Mouse (Mus musculus) liver, adult 2 months (tissue): ENCODE data around the gene Gemin5. TPM values are rescaled to one million over a fixed set of nuclear protein-coding genes. Genes with fewer than 3 reads are reported as not detected.

Source experiments
- DNase-seq: peaks from one replicate; pipeline ENCODE4 v3.0.0-alpha.2; 2011; ENCODE audit warnings: low read depth, low spot score; ENCODE audit errors: extremely low read depth
- H3K27ac ChIP-seq: fragments of 200-500 bp; replicated peaks from 2 replicates; pipeline ENCODE4 v1.5.1; 2012; ENCODE audit warnings: low read depth, mild to moderate bottlenecking, control low read depth, inconsistent platforms, low read length; ENCODE audit not compliant: insufficient read depth
- H3K27me3 ChIP-seq: fragments of 200-500 bp; 2 replicates; pipeline ENCODE4 v1.6.1; 2012; ENCODE audit warnings: mild to moderate bottlenecking, moderate library complexity, low read length, inconsistent platforms; ENCODE audit not compliant: control insufficient read depth, insufficient read depth
- H3K36me3 ChIP-seq: fragments of 200-500 bp; 2 replicates; pipeline ENCODE4 v1.6.1; 2012; ENCODE audit warnings: low read length, inconsistent platforms; ENCODE audit not compliant: control insufficient read depth, insufficient read depth
- H3K4me1 ChIP-seq: fragments of 200-500 bp; 2 replicates; pipeline ENCODE4 v1.6.1; 2011; ENCODE audit warnings: low read length; ENCODE audit not compliant: control insufficient read depth, insufficient read depth
- H3K4me3 ChIP-seq: fragments of 200-500 bp; 2 replicates; pipeline ENCODE4 v1.5.1; 2011; ENCODE audit warnings: low read depth, mild to moderate bottlenecking, control low read depth, low read length, moderate library complexity; ENCODE audit not compliant: insufficient read depth
- H3K79me2 ChIP-seq: fragments of 200-500 bp; 2 replicates; pipeline ENCODE4 v1.6.1; 2012; ENCODE audit warnings: inconsistent platforms, mild to moderate bottlenecking, low read length, moderate library complexity; ENCODE audit not compliant: control insufficient read depth, insufficient read depth
- H3K9ac ChIP-seq: fragments of 200-500 bp; 2 replicates; pipeline ENCODE4 v1.6.1; 2012; ENCODE audit warnings: low read depth, mild to moderate bottlenecking, control low read depth, inconsistent platforms, low read length
- CTCF ChIP-seq: fragments of 200-500 bp; IDR thresholded peaks from 2 replicates; pipeline ENCODE4 v1.5.1; 2011; ENCODE audit warnings: low read depth, low read length, control low read depth
- POLR2A ChIP-seq: fragments of 200-500 bp; IDR thresholded peaks from 2 replicates; pipeline ENCODE4 v1.6.1; 2011; ENCODE audit warnings: low read length, control low read depth; ENCODE audit not compliant: insufficient read depth; ENCODE audit errors: extremely low read depth
- WGBS: fragments of 180-500 bp; shearing (Covaris S2); methylation state at CpG from one replicate; pipeline ENCODE4 v1.1.7; 2018; 5-methylcytosine and 5-hydroxymethylcytosine counted together
- polyA plus RNA-seq: library from polyadenylated mRNA; depleted of rRNA; stranded (reverse); fragments of >200 nt; gene quantifications from 2 replicates; pipeline ENCODE4 v1.2.3, GENCODE M21; 2012
- total RNA-seq: library from RNA; depleted of rRNA; stranded (reverse); fragments of >200 nt; gene quantifications from 2 replicates; pipeline ENCODE4 v1.2.3, GENCODE M21; 2014

The Gemin5 gene
- total and polyA plus RNA-seq, 2 experiments, result 3.5 to 4.8 TPM

DNA sequence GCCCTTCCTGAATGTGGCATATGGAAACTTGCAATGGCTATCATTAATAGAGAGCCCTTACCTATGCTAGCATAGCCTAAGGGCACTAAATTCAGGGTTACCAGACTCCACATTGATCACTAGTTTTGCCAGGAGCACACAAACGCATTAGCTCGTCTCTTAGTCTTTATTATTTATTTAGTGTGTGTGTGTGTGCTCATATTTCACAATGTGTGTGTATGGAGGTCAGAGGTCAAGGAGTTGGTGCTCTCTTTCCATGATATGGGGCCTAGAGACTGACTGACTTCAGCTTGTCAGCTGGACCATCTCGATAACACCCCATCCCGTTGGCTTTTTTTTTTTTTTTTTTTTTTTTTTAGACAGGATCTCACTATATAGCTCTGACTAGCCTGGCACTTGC is 1.3 kb upstream of the Gemin5 start:
- no peak for TF ChIP-seq CTCF
- no peak for TF ChIP-seq POLR2A
- Histone ChIP-seq H3K27ac (peak overlapping the region; percentile 46), H3K4me1 (peaks cover 11% of the 10 kb centered on the region), H3K36me3 (peaks cover 19% of the 10 kb centered on the region), H3K9ac (no peak overlapping the region), H3K79me2 (peaks cover 4% of the 10 kb centered on the region; the same call in 1 of the 2 replicates), H3K27me3 (no peaks in the 10 kb centered on the region), H3K4me3 (no peak overlapping the region)
- WGBS, result 12% methylated on average over 4 of the region's 4 CpGs
- DNase-seq, result peak; percentile 80

DNA sequence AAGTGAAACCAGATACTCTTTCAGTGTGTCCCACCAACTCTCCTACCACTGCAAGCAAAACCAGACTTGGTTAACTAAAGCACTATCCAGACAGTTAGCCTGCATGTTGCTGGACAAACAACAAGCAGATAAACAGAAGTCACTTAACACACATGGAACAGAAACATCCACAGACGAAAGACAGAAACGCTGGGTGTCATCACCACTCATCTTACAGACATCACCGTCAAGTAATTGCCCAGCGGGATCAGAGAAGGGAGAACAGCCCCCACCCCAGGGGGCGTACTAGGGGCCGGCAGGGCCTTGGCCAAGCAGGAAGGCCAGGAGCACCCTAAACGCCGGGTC is 545 bp downstream of the Gemin5 start:
- Histone ChIP-seq H3K4me1 (peaks cover 11% of the 10 kb centered on the region), H3K4me3 (peak overlapping the region; percentile 93), H3K9ac (peak overlapping the region; percentile 95), H3K27me3 (no peaks in the 10 kb centered on the region), H3K36me3 (peaks cover 18% of the 10 kb centered on the region), H3K79me2 (peaks cover 4% of the 10 kb centered on the region; the same call in 1 of the 2 replicates), H3K27ac (no peak overlapping the region)
- TF ChIP-seq POLR2A (no peak), CTCF (no peak)
- 1% methylated on average over 8 of the region's 8 CpGs for WGBS
- DNase-seq, result peak; percentile 34

DNA sequence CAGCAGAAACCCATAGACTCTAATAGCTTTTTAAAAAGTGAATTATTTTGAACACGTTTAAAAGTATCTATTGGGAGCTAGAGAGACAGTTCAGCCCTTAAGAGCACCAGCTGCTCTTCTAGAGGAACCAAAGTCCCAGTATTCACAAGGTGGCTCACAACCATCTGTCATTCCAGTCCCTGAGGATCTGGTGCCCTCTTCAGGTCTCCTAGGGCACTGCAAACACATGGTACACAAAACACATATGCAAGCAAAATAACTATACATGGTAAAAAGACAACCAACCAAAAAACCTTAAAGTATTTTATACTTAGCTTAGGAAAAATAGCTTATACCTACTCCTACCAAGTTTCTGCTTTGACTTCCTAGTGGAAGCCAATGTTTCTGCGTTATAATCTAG is 3.3 kb downstream of the Gemin5 start:
- WGBS, result 100% methylated on average over 2 of the region's 2 CpGs
- no peak overlapping the region for H3K9ac ChIP-seq
- H3K4me3 ChIP-seq, result no peak overlapping the region
- peaks cover 4% of the 10 kb centered on the region; the same call in 1 of the 2 replicates for H3K79me2 ChIP-seq
- H3K4me1 ChIP-seq, result peaks cover 6% of the 10 kb centered on the region
- no peak for DNase-seq
- no peaks in the 10 kb centered on the region for H3K27me3 ChIP-seq
- no peak for TF ChIP-seq POLR2A
- peak; percentile 4; the same call in 1 of the 2 replicates for TF ChIP-seq CTCF
- peaks cover 31% of the 10 kb centered on the region for H3K36me3 ChIP-seq
- no peak overlapping the region for H3K27ac ChIP-seq

DNA sequence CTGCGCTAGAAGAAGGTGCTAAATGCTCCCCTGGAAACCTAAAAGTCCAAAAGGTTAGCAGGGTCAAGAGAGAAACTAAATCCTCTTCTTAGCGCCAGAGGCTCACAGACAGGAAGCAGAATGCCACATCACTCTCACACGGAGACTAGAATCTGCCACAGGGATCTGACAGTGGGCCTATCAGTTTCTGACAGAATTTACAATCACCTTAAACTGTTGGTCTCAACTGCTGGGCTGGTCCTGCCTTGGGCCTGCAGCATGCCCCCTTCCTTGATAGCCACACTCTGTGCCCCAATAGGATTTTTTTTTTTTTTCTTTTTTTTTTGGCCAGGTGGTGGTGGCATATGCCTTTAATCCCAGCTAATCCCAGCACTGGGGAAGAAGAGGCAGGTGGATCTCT is 11.5 kb downstream of the Gemin5 start:
- Histone ChIP-seq H3K9ac (no peak overlapping the region), H3K27me3 (no peaks in the 10 kb centered on the region), H3K27ac (no peak overlapping the region), H3K4me3 (no peak overlapping the region), H3K4me1 (no peaks in the 10 kb centered on the region), H3K36me3 (peaks cover 54% of the 10 kb centered on the region), H3K79me2 (no peaks in the 10 kb centered on the region)
- 91% methylated on average over 3 of the region's 3 CpGs for WGBS
- TF ChIP-seq POLR2A, result no peak
- no peak for TF ChIP-seq CTCF
- no peak for DNase-seq

DNA sequence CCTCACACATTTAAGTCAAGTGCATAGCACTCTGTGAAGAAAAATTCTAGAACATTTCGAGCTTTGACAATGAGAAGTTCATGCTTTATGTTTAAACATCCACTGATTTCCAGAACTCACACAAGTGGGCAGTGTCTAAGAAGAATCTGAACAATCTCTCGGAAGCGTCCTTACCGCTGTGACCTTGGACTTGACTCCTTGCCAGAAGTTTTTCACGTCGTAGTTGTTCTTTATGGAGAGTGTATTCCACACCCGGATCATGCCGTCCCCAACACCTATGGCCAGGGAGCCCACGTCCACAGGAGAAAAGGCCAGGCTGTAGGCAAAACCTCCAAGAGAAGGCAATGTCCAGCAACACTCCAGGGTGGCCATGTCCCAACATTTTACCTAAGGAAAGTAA is 12.9 kb downstream of the Gemin5 start:
- Histone ChIP-seq H3K79me2 (no peaks in the 10 kb centered on the region), H3K4me1 (no peaks in the 10 kb centered on the region), H3K36me3 (peaks cover 54% of the 10 kb centered on the region), H3K27me3 (no peaks in the 10 kb centered on the region), H3K27ac (no peak overlapping the region), H3K9ac (no peak overlapping the region), H3K4me3 (no peak overlapping the region)
- TF ChIP-seq CTCF (no peak), POLR2A (no peak)
- DNase-seq, result no peak
- 87% methylated on average over 9 of the region's 9 CpGs for WGBS

DNA sequence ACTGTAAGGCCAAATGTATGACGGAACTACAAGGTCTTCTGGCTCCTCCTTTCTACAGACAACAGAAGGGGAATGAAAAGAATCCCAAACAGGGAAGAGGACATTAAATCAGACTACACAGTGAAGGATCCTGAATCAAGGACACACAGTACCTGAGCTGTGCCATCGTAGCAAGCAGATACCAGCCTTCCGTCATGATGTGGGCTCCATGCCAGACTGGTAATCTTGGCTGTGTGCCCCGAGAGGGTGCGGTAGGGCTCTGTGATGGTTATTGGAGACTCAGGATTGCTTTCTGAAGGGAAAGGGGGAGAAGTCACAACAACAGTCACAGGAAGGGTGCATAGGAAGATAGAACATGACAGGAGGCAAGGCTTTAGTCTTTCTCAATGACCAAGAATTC is 22.1 kb downstream of the Gemin5 start:
- no peaks in the 10 kb centered on the region for H3K4me1 ChIP-seq
- H3K27me3 ChIP-seq, result no peaks in the 10 kb centered on the region
- no peak for DNase-seq
- no peak overlapping the region for H3K4me3 ChIP-seq
- no peak overlapping the region for H3K9ac ChIP-seq
- H3K36me3 ChIP-seq, result peaks cover 45% of the 10 kb centered on the region
- no peak for TF ChIP-seq POLR2A
- no peak for TF ChIP-seq CTCF
- 34% methylated on average over 5 of the region's 5 CpGs for WGBS
- H3K27ac ChIP-seq, result no peak overlapping the region
- H3K79me2 ChIP-seq, result no peaks in the 10 kb centered on the region
